Mouse (Mus musculus): ENCODE results near the gene Ormdl1.
"Not testable (repeated sequence)": the region's sequence is repeated elsewhere in the genome, so short reads cannot be mapped to it uniquely, and the experiment has no call there.

DNA sequence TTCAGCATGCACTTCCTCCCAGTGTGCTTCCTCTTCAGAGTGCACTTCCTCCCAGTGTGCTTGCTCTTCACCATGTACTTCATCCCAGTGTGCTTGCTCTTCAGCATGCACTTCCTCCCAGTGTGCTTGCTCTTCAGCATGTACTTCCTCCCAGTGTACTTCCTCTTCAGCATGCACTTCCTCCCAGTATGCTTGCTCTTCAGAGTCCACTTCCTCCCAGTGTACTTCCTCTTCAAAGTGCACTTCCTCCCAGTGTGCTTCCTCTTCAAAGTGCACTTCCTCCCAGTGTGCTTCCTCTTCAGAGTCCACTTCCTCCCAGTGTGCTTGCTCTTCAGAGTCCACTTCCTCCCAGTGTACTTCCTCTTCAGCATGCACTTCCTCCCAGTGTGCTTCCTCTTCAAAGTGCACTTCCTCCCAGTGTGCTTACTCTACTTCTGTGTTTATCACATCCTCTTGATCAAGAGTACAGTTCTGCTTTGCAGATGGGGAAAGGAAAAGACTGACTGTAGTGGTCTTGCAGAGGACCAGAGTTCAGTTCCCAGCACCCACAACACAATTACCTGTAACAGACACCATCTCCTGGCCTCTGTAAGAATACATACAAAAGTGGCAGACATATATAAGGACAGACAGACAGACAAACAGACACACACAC lies 31.8 kb upstream of the Ormdl1 start:
- TF ChIP-seq CTCF (IDR thresholded peaks at IDR 0.05); POLR2A (IDR thresholded peaks at IDR 0.05; ENCODE audit: insufficient read depth, low read depth, low read length); EP300 (IDR thresholded peaks at IDR 0.05; ENCODE audit: insufficient read depth, low read depth, low read length): not testable (repeated sequence)

Data from heart, adult 2 months (tissue).